ENCODE assay signal across 10 mouse cellular contexts in genomic region chr4:129261196-129261595, GRCm38 (mm10). TPM values are rescaled to one million over a fixed set of nuclear protein-coding genes. Genes with fewer than 3 reads are reported as not detected.
DNase-seq lines count a peak whose midpoint lies in the region; ATAC-seq and TF ChIP-seq lines count a peak whose summit lies in the region.
"Had no signal": no experiment of that assay in that cellular context is flagged by ENCODE, and none has a peak within 500 bp of the region (broad histone marks: within the 10 kb centered on the region; RNA-seq: fewer than 3 reads in every experiment).

Gene C77080, minus strand, starts transcription at chr4:129261404.

- no peaks in the 10 kb centered on the region for H3K9me3 ChIP-seq in hindbrain, embryonic 16.5 days (ENCODE audit: control insufficient read depth, low read length)
- H3K9me3 ChIP-seq: limb, embryonic 15.5 days had no signal

- no peak for TF ChIP-seq POLR2A in kidney, adult 2 months (IDR thresholded peaks at IDR 0.05; ENCODE audit: low read depth, low read length)

- no peak for ATAC-seq in hindbrain, embryonic 16.5 days

- no peak for TF ChIP-seq CTCF in kidney, adult 2 months (conservative IDR thresholded peaks at IDR 0.05; ENCODE audit: insufficient read depth, insufficient read length, low read depth, low read length)

- H3K36me3 ChIP-seq in kidney, adult 2 months (ENCODE audit: control insufficient read depth, insufficient read depth, low read length), result no peaks in the 10 kb centered on the region
- no peaks in the 10 kb centered on the region for H3K36me3 ChIP-seq in hindbrain, embryonic 16.5 days (ENCODE audit: control insufficient read depth, insufficient read depth, low read length)
- H3K36me3 ChIP-seq: limb, embryonic 15.5 days had no signal

- no peak within 1 kb of the TSS for H3K9ac ChIP-seq in hindbrain, embryonic 16.5 days (ENCODE audit: low read depth, low read length)
- H3K9ac ChIP-seq: limb, embryonic 15.5 days had no signal

- H3K4me2 ChIP-seq in hindbrain, embryonic 16.5 days (ENCODE audit: low read length), result no peak within 1 kb of the TSS
- H3K4me2 ChIP-seq: limb, embryonic 15.5 days had no signal

- no peak for DNase-seq in kidney, adult 2 months
- no peak for DNase-seq in kidney, adult 18-20 months
- no peak for DNase-seq in urinary bladder, adult 2 months (ENCODE audit: low spot score)
- DNase-seq in urinary bladder, postnatal 25 days (ENCODE audit: low spot score), result no peak
- no peak for DNase-seq in embryo, embryonic 10.5 days (ENCODE audit: low spot score)
- DNase-seq in gastrocnemius, postnatal 10 days, result no peak
- DNase-seq in urinary bladder, postnatal 4 days (ENCODE audit: low spot score in 2 of 2), result no peak
- DNase-seq: thymus, postnatal 36 days had no signal

- peaks cover 7% of the 10 kb centered on the region; the same call in 1 of the 2 replicates for H3K4me1 ChIP-seq in kidney, adult 2 months (ENCODE audit: control insufficient read depth, insufficient read depth, low read length)
- H3K4me1 ChIP-seq in hindbrain, embryonic 16.5 days (ENCODE audit: control insufficient read depth, insufficient read depth, low read depth, low read length), result peaks cover 4% of the 10 kb centered on the region

- H3K4me3 ChIP-seq in kidney, adult 2 months (ENCODE audit: insufficient read depth, low read depth, low read length), result no peak within 1 kb of the TSS
- H3K4me3 ChIP-seq in hindbrain, embryonic 16.5 days (ENCODE audit: low read length), result no peak within 1 kb of the TSS
- H3K4me3 ChIP-seq: limb, embryonic 15.5 days had no signal

- 47% methylated on average over 3 of the region's 4 CpGs for WGBS in kidney, adult 2 months
- WGBS in hindbrain, embryonic 16.5 days, result 12% methylated on average over 3 of the region's 4 CpGs

- H3K27me3 ChIP-seq in kidney, adult 2 months (replicated peaks; ENCODE audit: control insufficient read depth, insufficient read depth, low read length), result no peaks in the 10 kb centered on the region
- H3K27me3 ChIP-seq in hindbrain, embryonic 16.5 days (replicated peaks; ENCODE audit: control insufficient read depth, insufficient read depth, low read length), result no peaks in the 10 kb centered on the region
- H3K27me3 ChIP-seq: limb, embryonic 15.5 days had no signal

- H3K27ac ChIP-seq in kidney, adult 2 months (ENCODE audit: insufficient read depth, low read depth, low read length), result no peak within 1 kb of the TSS
- no peak within 1 kb of the TSS for H3K27ac ChIP-seq in hindbrain, embryonic 16.5 days (ENCODE audit: low read depth, low read length)
- H3K27ac ChIP-seq: limb, embryonic 15.5 days had no signal

RNA-seq across cellular contexts. Expression of gene C77080, which starts in this region (rescaled TPM):
- polyA plus RNA-seq in kidney, adult 2 months (2012; rRNA removed), result 39.3 and 45.5 TPM in 2 replicates
- polyA plus RNA-seq in urinary bladder, adult 2 months (2012; rRNA removed), result 29.7 and 32.1 TPM in 2 replicates
- 7.0 and 10.8 TPM in 2 replicates for polyA plus RNA-seq in hindbrain, embryonic 16.5 days (2015; fragmentation: Nextera tagmentation; extraction: Ambion mirVana)
- total RNA-seq in gastrocnemius, postnatal 10 days (2021), result 1 to 10 TPM; 2.6 to 4.9 TPM
